Mouse (Mus musculus): Measurements from ENCODE around the gene Btbd19.

The Btbd19 gene

GRCm38 (mm10) chr4:117115592-117115991, 9.9 kb downstream of the Btbd19 start:
- DNase-seq (ENCODE audit: extremely low read depth, low read depth), result no peak

GRCm38 (mm10) chr4:117113237-117113636, 12.3 kb downstream of the Btbd19 start:
- DNase-seq (ENCODE audit: extremely low read depth, low read depth), result no peak

- no peak for DNase-seq (ENCODE audit: extremely low read depth, low read depth)
Measured at GRCm38 (mm10) chr4:117110985-117111384, 14.5 kb downstream of the Btbd19 start.

- no peak for DNase-seq (ENCODE audit: extremely low read depth, low read depth)
Measured at GRCm38 (mm10) chr4:117110249-117110648, 15.3 kb downstream of the Btbd19 start.

GRCm38 (mm10) chr4:117109330-117109729, 16.2 kb downstream of the Btbd19 start:
- no peak for DNase-seq (ENCODE audit: extremely low read depth, low read depth)

- DNase-seq (ENCODE audit: extremely low read depth, low read depth), result no peak
Measured at GRCm38 (mm10) chr4:117108524-117108849, 17.0 kb downstream of the Btbd19 start.

GRCm38 (mm10) chr4:117107813-117108523, 17.6 kb downstream of the Btbd19 start:
- no peak for DNase-seq (ENCODE audit: extremely low read depth, low read depth)

- DNase-seq (ENCODE audit: extremely low read depth, low read depth), result no peak
Measured at GRCm38 (mm10) chr4:117105127-117105526, 20.4 kb downstream of the Btbd19 start.

- no peak for DNase-seq (ENCODE audit: extremely low read depth, low read depth)
Measured at GRCm38 (mm10) chr4:117104672-117105071, 20.9 kb downstream of the Btbd19 start.

- no peak for DNase-seq (ENCODE audit: extremely low read depth, low read depth)
Measured at GRCm38 (mm10) chr4:117101218-117101617, 24.3 kb downstream of the Btbd19 start.

GRCm38 (mm10) chr4:117100036-117100435, 25.5 kb downstream of the Btbd19 start:
- DNase-seq (ENCODE audit: extremely low read depth, low read depth), result no peak

GRCm38 (mm10) chr4:117098764-117099036, 26.8 kb downstream of the Btbd19 start:
- DNase-seq (ENCODE audit: extremely low read depth, low read depth), result no peak

GRCm38 (mm10) chr4:117097969-117098763, 27.4 kb downstream of the Btbd19 start:
- DNase-seq (ENCODE audit: extremely low read depth, low read depth), result no peak

- no peak for DNase-seq (ENCODE audit: extremely low read depth, low read depth)
Measured at GRCm38 (mm10) chr4:117096666-117097065, 28.9 kb downstream of the Btbd19 start.

- no peak for DNase-seq (ENCODE audit: extremely low read depth, low read depth)
Measured at GRCm38 (mm10) chr4:117095551-117096452, 29.7 kb downstream of the Btbd19 start, which contains the start of gene Ptch2. Ptch2 (plus strand) TSS chr4:117096075.

- no peak for DNase-seq (ENCODE audit: extremely low read depth, low read depth)
Measured at GRCm38 (mm10) chr4:117094626-117095361, 30.7 kb downstream of the Btbd19 start.

- peak; percentile 26 for DNase-seq (ENCODE audit: extremely low read depth, low read depth)
Measured at GRCm38 (mm10) chr4:117090586-117090985, 34.9 kb downstream of the Btbd19 start.

- DNase-seq (ENCODE audit: extremely low read depth, low read depth), result no peak
Measured at GRCm38 (mm10) chr4:117087948-117088640, 37.4 kb downstream of the Btbd19 start.

- no peak for DNase-seq (ENCODE audit: extremely low read depth, low read depth)
Measured at GRCm38 (mm10) chr4:117071183-117071582, 54.3 kb downstream of the Btbd19 start.

GRCm38 (mm10) chr4:117070624-117071023, 54.9 kb downstream of the Btbd19 start:
- DNase-seq (ENCODE audit: extremely low read depth, low read depth), result peak; percentile 46

- DNase-seq (ENCODE audit: extremely low read depth, low read depth), result no peak
Measured at GRCm38 (mm10) chr4:117069647-117070046, 55.9 kb downstream of the Btbd19 start.
